Comparison of ENCODE assay signal across 8 mouse cellular contexts in the genomic region with DNA sequence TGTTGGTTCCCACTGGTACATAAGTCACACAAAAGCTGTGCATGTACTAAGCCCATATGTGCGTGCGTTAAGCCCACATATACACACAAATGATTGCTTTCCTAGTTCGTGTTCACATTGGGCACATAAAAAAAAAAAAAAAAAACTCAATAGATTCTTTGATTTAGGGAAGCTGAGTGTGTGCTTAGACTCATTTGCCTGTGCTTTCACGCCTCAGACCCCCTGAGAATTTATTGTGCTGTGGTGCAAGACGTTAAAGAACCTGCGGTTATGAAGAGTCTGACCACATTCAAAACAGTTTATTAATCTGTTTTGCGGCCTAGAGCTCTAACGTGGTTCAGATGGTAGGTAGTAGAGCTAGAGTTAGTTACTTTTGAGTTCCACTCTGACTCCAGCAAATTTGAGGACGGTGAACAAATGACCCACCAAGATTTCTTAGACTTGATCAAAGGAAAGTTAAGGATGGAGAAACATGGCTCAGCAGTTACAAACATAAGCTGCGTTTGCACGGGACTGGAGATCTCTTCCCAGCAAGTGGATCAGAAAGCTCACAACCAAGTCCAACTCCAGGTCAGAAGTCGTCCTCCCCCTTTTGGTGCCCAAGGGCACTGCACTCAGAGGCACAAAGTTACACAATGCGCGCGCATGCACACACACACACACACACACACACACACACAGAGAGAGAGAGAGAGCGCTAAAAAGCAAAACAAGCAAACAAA. TPM values are rescaled to one million over a fixed set of nuclear protein-coding genes. Genes with fewer than 3 reads are reported as not detected.
DNase-seq lines count a peak whose midpoint lies in the region; ATAC-seq and TF ChIP-seq lines count a peak whose summit lies in the region.

No protein-coding gene starts in this region.

- H3K4me1 ChIP-seq in brown adipose tissue, adult 24 weeks (ENCODE audit: control insufficient read depth, insufficient read depth, insufficient read length, low read length), result peaks cover 2% of the 10 kb centered on the region; the same call in 1 of the 2 replicates
- H3K4me1 ChIP-seq in intestine, embryonic 14.5 days (replicated peaks; ENCODE audit: control insufficient read depth, insufficient read depth, low read length), result 0 out of 2 replicates have a peak, but pooled peaks cover 9% of the 10 kb centered on the region
- peaks cover 11% of the 10 kb centered on the region; the same call in 1 of the 2 replicates for H3K4me1 ChIP-seq in neural tube, embryonic 14.5 days (ENCODE audit: control insufficient read depth, insufficient read depth, low read length)

- no peaks in the 10 kb centered on the region for H3K9me3 ChIP-seq in intestine, embryonic 14.5 days (ENCODE audit: control insufficient read depth, low read length)
- H3K9me3 ChIP-seq in neural tube, embryonic 14.5 days (ENCODE audit: control insufficient read depth, low read length), result no peaks in the 10 kb centered on the region

- no peak for TF ChIP-seq CTCF in left cerebral cortex, adult 2 months (IDR thresholded peaks at IDR 0.05)

- intact Hi-C loops in left cerebral cortex, adult 2 months (cut with DNase I), result loop anchor here (5.0 to 10.0 kb wide), 3 partner anchors 36 to 366 kb away; no protein-coding TSS in a partner anchor
- intact Hi-C loops in left cerebral cortex, postnatal 14 days (cut with DNase I), result loop anchor here (5.0 kb wide), 1 partner anchor 281 kb away; the partner anchor contains the start of gene Rapgef2

- 86% methylated on average over 16 of the region's 16 CpGs for WGBS in intestine, embryonic 14.5 days
- WGBS in neural tube, embryonic 14.5 days, result 82% methylated on average over 16 of the region's 16 CpGs

- H3K27ac ChIP-seq in left cerebral cortex, adult 2 months, result peak overlapping the region; percentile 54; the same call in 1 of the 2 replicates
- peak overlapping the region; percentile 46 for H3K27ac ChIP-seq in brown adipose tissue, adult 24 weeks (replicated peaks; ENCODE audit: low read depth, low read length)
- no peak overlapping the region for H3K27ac ChIP-seq in intestine, embryonic 14.5 days (ENCODE audit: low read depth)
- no peak overlapping the region for H3K27ac ChIP-seq in neural tube, embryonic 14.5 days (ENCODE audit: low read depth, low read length)

- H3K9ac ChIP-seq in intestine, embryonic 14.5 days (ENCODE audit: low read length), result no peak overlapping the region
- no peak overlapping the region for H3K9ac ChIP-seq in neural tube, embryonic 14.5 days (replicated peaks; ENCODE audit: low read depth, low read length)

- DNase-seq in left cerebral cortex, adult 2 months (ENCODE audit: extremely low spot score in 1 of 2, low spot score in 2 of 2), result no peak
- DNase-seq in left cerebral cortex, postnatal 14 days (ENCODE audit: low spot score in 2 of 2), result no peak
- DNase-seq in intestine, embryonic 14.5 days (ENCODE audit: low spot score), result no peak
- no peak for DNase-seq in frontal cortex, postnatal 25 days (ENCODE audit: low spot score in 2 of 2)
- no peak for DNase-seq in yolk sac, embryonic 10.5 days (ENCODE audit: low spot score)
- no peak for DNase-seq in embryo, embryonic 10.5 days (ENCODE audit: low spot score)

- no peaks in the 10 kb centered on the region for H3K36me3 ChIP-seq in intestine, embryonic 14.5 days (ENCODE audit: control insufficient read depth, insufficient read depth, low read length)
- no peaks in the 10 kb centered on the region for H3K36me3 ChIP-seq in neural tube, embryonic 14.5 days (ENCODE audit: control insufficient read depth, insufficient read depth, low read length)

- ATAC-seq in intestine, embryonic 14.5 days (replicated peaks; ENCODE audit: low FRiP score, low TSS enrichment, low read depth), result no peak
- no peak for ATAC-seq in neural tube, embryonic 14.5 days (ENCODE audit: low read depth)

- no peaks in the 10 kb centered on the region for H3K27me3 ChIP-seq in intestine, embryonic 14.5 days (replicated peaks; ENCODE audit: control insufficient read depth, insufficient read depth, low read length)
- no peaks in the 10 kb centered on the region for H3K27me3 ChIP-seq in neural tube, embryonic 14.5 days (ENCODE audit: control insufficient read depth, insufficient read depth, low read length)

- H3K4me3 ChIP-seq in left cerebral cortex, adult 2 months, result no peak overlapping the region
- H3K4me3 ChIP-seq in brown adipose tissue, adult 24 weeks (ENCODE audit: insufficient read depth, low read depth, low read length), result no peak overlapping the region
- H3K4me3 ChIP-seq in intestine, embryonic 14.5 days (ENCODE audit: low read depth, low read length), result peak overlapping the region; percentile 67
- peak overlapping the region; percentile 86; the same call in 1 of the 2 replicates for H3K4me3 ChIP-seq in neural tube, embryonic 14.5 days (ENCODE audit: low read depth, low read length)

- peak overlapping the region; percentile 82 for H3K4me2 ChIP-seq in intestine, embryonic 14.5 days (ENCODE audit: low read length)
- peak overlapping the region; percentile 43; the same call in 1 of the 2 replicates for H3K4me2 ChIP-seq in neural tube, embryonic 14.5 days (ENCODE audit: low read depth, low read length)

RNA-seq across cellular contexts. Expression of gene Fnip2, which starts 1.2 kb away (rescaled TPM):
- total RNA-seq in left cerebral cortex, adult 2 months (2021), result 10 to 100 TPM; 17.7 to 20.2 TPM
- 10 to 100 TPM; 16.5 to 20.9 TPM for total RNA-seq in left cerebral cortex, postnatal 14 days (2021)
- polyA plus RNA-seq in brown adipose tissue, adult 24 weeks (2012; ENCODE audit: insufficient read depth, insufficient read length, missing spikeins), result 2.7 and 4.2 TPM in 2 replicates
- 4.0 and 5.9 TPM in 2 replicates for polyA plus RNA-seq in intestine, embryonic 14.5 days (2014; fragmentation: Nextera tagmentation; extraction: Ambion mirVana)
- polyA plus RNA-seq in neural tube, embryonic 14.5 days (2014; fragmentation: Nextera tagmentation; extraction: Ambion mirVana), result 8.9 and 10.8 TPM in 2 replicates

RNA-seq across cellular contexts. Expression of gene Ppid, which starts 22.4 kb away (rescaled TPM):
- total RNA-seq in left cerebral cortex, adult 2 months (2021), result 10 to 100 TPM; 67.2 to 73.7 TPM
- total RNA-seq in left cerebral cortex, postnatal 14 days (2021), result 10 to 100 TPM; 63.5 to 65.9 TPM
- 28.0 and 50.8 TPM in 2 replicates for polyA plus RNA-seq in brown adipose tissue, adult 24 weeks (2012; ENCODE audit: insufficient read depth, insufficient read length, missing spikeins)
- 162 and 179 TPM in 2 replicates for polyA plus RNA-seq in intestine, embryonic 14.5 days (2014; fragmentation: Nextera tagmentation; extraction: Ambion mirVana)
- 157 and 164 TPM in 2 replicates for polyA plus RNA-seq in neural tube, embryonic 14.5 days (2014; fragmentation: Nextera tagmentation; extraction: Ambion mirVana)

Comparison
In these comparisons a context has a peak if more than half of its experiments do, and no peak if none do; other contexts are left out.
1. H3K27ac ChIP-seq: peak in left cerebral cortex, adult 2 months (single experiment) and brown adipose tissue, adult 24 weeks (single experiment); none in intestine, embryonic 14.5 days (single experiment) and neural tube, embryonic 14.5 days (single experiment).
2. H3K4me3 ChIP-seq: peak in intestine, embryonic 14.5 days (single experiment) and neural tube, embryonic 14.5 days (single experiment); none in left cerebral cortex, adult 2 months (single experiment) and brown adipose tissue, adult 24 weeks (single experiment).